Mouse (Mus musculus) forebrain, postnatal 0 days (tissue): Measurements from ENCODE around the gene Pex19. TPM values are rescaled to one million over a fixed set of nuclear protein-coding genes. Genes with fewer than 3 reads are reported as not detected.

Source experiments
- ATAC-seq: fragments of 200-750 bp; cut with Nextera tagmentation; 2 replicates; pipeline ENCODE4 v1.8.0; 2017; ENCODE audit warnings: mild to moderate bottlenecking, moderate library complexity
- DNase-seq: peaks from one replicate; pipeline ENCODE4 v3.0.0-alpha.2; 2015
- H3K27ac ChIP-seq: fragments of 300-500 bp; sonication (generic); 2 replicates; pipeline ENCODE4 v1.5.1; 2014; ENCODE audit warnings: low read depth, mild to moderate bottlenecking, antibody characterized with exemption, low read length, moderate library complexity, mixed read lengths
- H3K27me3 ChIP-seq: fragments of 300-500 bp; sonication (generic); 2 replicates; pipeline ENCODE4 v1.6.1; 2014; ENCODE audit warnings: mild to moderate bottlenecking, low read length, mixed read lengths; ENCODE audit not compliant: insufficient read depth
- H3K36me3 ChIP-seq: fragments of 300-500 bp; sonication (generic); 2 replicates; pipeline ENCODE4 v1.6.1; 2014; ENCODE audit warnings: mild to moderate bottlenecking, moderate library complexity; ENCODE audit not compliant: insufficient read depth
- H3K4me1 ChIP-seq: fragments of 300-500 bp; sonication (generic); 2 replicates; pipeline ENCODE4 v1.6.1; 2014; ENCODE audit warnings: antibody characterized with exemption; ENCODE audit not compliant: insufficient read depth
- H3K4me2 ChIP-seq: fragments of 300-500 bp; sonication (generic); 2 replicates; pipeline ENCODE4 v1.6.1; 2014; ENCODE audit warnings: low read depth, mild to moderate bottlenecking, moderate library complexity
- H3K4me3 ChIP-seq: fragments of 300-500 bp; sonication (generic); 2 replicates; pipeline ENCODE4 v1.5.1; 2014; ENCODE audit warnings: low read depth, low read length, mixed read lengths
- H3K9ac ChIP-seq: fragments of 300-500 bp; sonication (generic); 2 replicates; pipeline ENCODE4 v1.6.1; 2014; ENCODE audit warnings: mild to moderate bottlenecking
- H3K9me3 ChIP-seq: fragments of 300-500 bp; sonication (generic); 2 replicates; pipeline ENCODE4 v1.6.1; 2016; ENCODE audit warnings: low read length
- CTCF ChIP-seq: sonication (generic); IDR thresholded peaks from 2 replicates; pipeline ENCODE4 v1.5.1; 2016; ENCODE audit warnings: antibody characterized with exemption, control low read depth, low read depth
- WGBS: fragments of 180-500 bp; shearing (Covaris S2); extraction: QIAGEN DNeasy Blood & Tissue Kit; methylation state at CpG from one replicate; pipeline ENCODE4 v1.1.7; 2014; 5-methylcytosine and 5-hydroxymethylcytosine counted together
- polyA plus RNA-seq: library from polyadenylated mRNA; unstranded; fragments of >200 nt; fragmentation: Nextera tagmentation; extraction: Ambion mirVana; gene quantifications from 2 replicates; pipeline ENCODE4 v1.2.1, GENCODE M21; 2015
- total RNA-seq: library from RNA; depleted of rRNA; stranded (reverse); fragments of >200 nt; gene quantifications from 2 replicates; pipeline ENCODE4 v1.2.3, GENCODE M21; 2014

The Pex19 gene
- total and polyA plus RNA-seq, 2 experiments from 2014 or later = 136 to 161 TPM

GRCm38 (mm10) chr1:172162959-172163358 is 36.4 kb downstream of the Pex19 start:
- WGBS = 86% methylated on average over 6 of the region's 6 CpGs
- no peak for TF ChIP-seq CTCF

GRCm38 (mm10) chr1:172167911-172168310 is 41.4 kb downstream of the Pex19 start:
- TF ChIP-seq CTCF = no peak
- DNase-seq (no peak), ATAC-seq (no peak)
- Histone ChIP-seq H3K4me2 (no peak overlapping the region), H3K4me1 (no peaks in the 10 kb centered on the region), H3K27me3 (no peaks in the 10 kb centered on the region), H3K27ac (no peak overlapping the region), H3K9me3 (no peaks in the 10 kb centered on the region), H3K36me3 (peaks cover 37% of the 10 kb centered on the region), H3K9ac (no peak overlapping the region), H3K4me3 (no peak overlapping the region)
- 68% methylated on average over 5 of the region's 5 CpGs for WGBS

More at GRCm38 (mm10) chr1:172162959-172163358, 36.4 kb downstream of the Pex19 start:
- Histone ChIP-seq H3K4me2 (no peak overlapping the region), H3K9ac (no peak overlapping the region), H3K27ac (no peak overlapping the region), H3K36me3 (peaks cover 17% of the 10 kb centered on the region), H3K4me1 (no peaks in the 10 kb centered on the region), H3K27me3 (no peaks in the 10 kb centered on the region), H3K9me3 (no peaks in the 10 kb centered on the region), H3K4me3 (no peak overlapping the region)
- ATAC-seq (no peak), DNase-seq (no peak)

GRCm38 (mm10) chr1:172169809-172170208 is 43.3 kb downstream of the Pex19 start:
- Histone ChIP-seq H3K27ac (no peak overlapping the region), H3K4me1 (no peaks in the 10 kb centered on the region), H3K36me3 (peaks cover 54% of the 10 kb centered on the region), H3K4me3 (no peak overlapping the region), H3K4me2 (no peak overlapping the region), H3K9me3 (no peaks in the 10 kb centered on the region), H3K9ac (no peak overlapping the region), H3K27me3 (no peaks in the 10 kb centered on the region)
- TF ChIP-seq CTCF = no peak
- no peak for DNase-seq
- 98% methylated on average over 5 of the region's 5 CpGs for WGBS
- ATAC-seq = no peak

- TF ChIP-seq CTCF = no peak
- no peak for ATAC-seq
- no peak overlapping the region for H3K4me3 ChIP-seq
- no peak overlapping the region for H3K4me2 ChIP-seq
- WGBS = 92% methylated on average over 21 of the region's 21 CpGs
- no peak for DNase-seq
- H3K27ac ChIP-seq = no peak overlapping the region
- H3K9me3 ChIP-seq = no peaks in the 10 kb centered on the region
- H3K27me3 ChIP-seq = no peaks in the 10 kb centered on the region
- H3K4me1 ChIP-seq = no peaks in the 10 kb centered on the region
- H3K9ac ChIP-seq = no peak overlapping the region
- peaks cover 61% of the 10 kb centered on the region for H3K36me3 ChIP-seq
These were observed 45.8 kb downstream of the Pex19 start for GRCm38 (mm10) chr1:172172381-172172780.

GRCm38 (mm10) chr1:172173181-172173580 is 46.6 kb downstream of the Pex19 start:
- H3K36me3 ChIP-seq = peaks cover 64% of the 10 kb centered on the region
- H3K4me2 ChIP-seq = no peak overlapping the region
- no peak overlapping the region for H3K9ac ChIP-seq
- H3K27me3 ChIP-seq = no peaks in the 10 kb centered on the region
- no peaks in the 10 kb centered on the region for H3K9me3 ChIP-seq
- H3K4me1 ChIP-seq = no peaks in the 10 kb centered on the region
- H3K27ac ChIP-seq = no peak overlapping the region
- WGBS = 43% methylated on average over 5 of the region's 5 CpGs
- TF ChIP-seq CTCF = no peak
- no peak overlapping the region for H3K4me3 ChIP-seq
- DNase-seq (no peak), ATAC-seq (peak; percentile 87)

GRCm38 (mm10) chr1:172177791-172178190 is 51.2 kb downstream of the Pex19 start:
- DNase-seq = no peak
- no peak for TF ChIP-seq CTCF
- Histone ChIP-seq H3K27me3 (no peaks in the 10 kb centered on the region), H3K27ac (no peak overlapping the region), H3K4me1 (no peaks in the 10 kb centered on the region), H3K4me3 (no peak overlapping the region), H3K4me2 (no peak overlapping the region), H3K9ac (no peak overlapping the region), H3K36me3 (peaks cover 52% of the 10 kb centered on the region), H3K9me3 (no peaks in the 10 kb centered on the region)
- 66% methylated on average over 7 of the region's 7 CpGs for WGBS
- ATAC-seq = no peak

GRCm38 (mm10) chr1:172179102-172179501 is 52.5 kb downstream of the Pex19 start:
- TF ChIP-seq CTCF = no peak
- no peak overlapping the region for H3K4me2 ChIP-seq
- H3K36me3 ChIP-seq = peaks cover 41% of the 10 kb centered on the region
- H3K9me3 ChIP-seq = no peaks in the 10 kb centered on the region
- no peak overlapping the region for H3K4me3 ChIP-seq
- no peaks in the 10 kb centered on the region for H3K27me3 ChIP-seq
- 71% methylated on average over 7 of the region's 7 CpGs for WGBS
- no peak for DNase-seq
- no peak for ATAC-seq
- H3K27ac ChIP-seq = no peak overlapping the region
- no peak overlapping the region for H3K9ac ChIP-seq
- H3K4me1 ChIP-seq = no peaks in the 10 kb centered on the region

- no peaks in the 10 kb centered on the region for H3K9me3 ChIP-seq
- no peak overlapping the region for H3K4me2 ChIP-seq
- peaks cover 25% of the 10 kb centered on the region for H3K36me3 ChIP-seq
- WGBS = 89% methylated on average over 4 of the region's 4 CpGs
- no peaks in the 10 kb centered on the region for H3K27me3 ChIP-seq
- DNase-seq (no peak), ATAC-seq (no peak)
- H3K27ac ChIP-seq = no peak overlapping the region
- TF ChIP-seq CTCF = no peak
- H3K4me1 ChIP-seq = no peaks in the 10 kb centered on the region
- H3K4me3 ChIP-seq = no peak overlapping the region
- no peak overlapping the region for H3K9ac ChIP-seq
These were observed 54.3 kb downstream of the Pex19 start for GRCm38 (mm10) chr1:172180881-172181280.
